Mouse (Mus musculus): ENCODE results near the gene Hspbap1. TPM values are rescaled to one million over a fixed set of nuclear protein-coding genes. Genes with fewer than 3 reads are reported as not detected.

The Hspbap1 gene
- total and polyA plus RNA-seq, 3 experiments: 13.6 to 15.9 (median 15.3) TPM

DNA sequence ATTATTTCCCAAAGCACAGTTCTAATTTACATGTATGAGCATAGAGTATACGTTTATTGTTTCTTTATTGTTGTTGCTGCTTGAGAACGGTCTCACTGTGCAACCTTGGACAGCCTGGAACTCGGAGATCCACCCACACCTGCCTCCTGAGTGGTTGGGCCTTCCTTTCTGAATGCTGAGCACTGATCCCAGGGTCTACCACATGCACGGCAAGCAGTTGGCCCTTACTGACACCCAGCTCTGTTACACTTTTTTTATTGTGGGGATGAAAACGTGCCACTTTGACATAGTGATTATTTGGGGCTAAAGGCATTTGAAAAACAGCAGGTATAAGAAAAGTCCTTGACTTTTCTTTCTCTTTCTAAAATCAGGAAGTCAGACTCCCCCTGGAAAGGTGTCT, 11.5 kb downstream of the Hspbap1 start:
- Histone ChIP-seq H3K27ac (ENCODE audit: insufficient read depth, low read depth) (no peak overlapping the region), H3K79me2 (replicated peaks; ENCODE audit: control insufficient read depth, extremely low read depth, insufficient read depth, poor library complexity, severe bottlenecking) (no peaks in the 10 kb centered on the region), H3K27me3 (replicated peaks) (no peaks in the 10 kb centered on the region), H3K4me3 (replicated peaks in 1 of 3; ENCODE audit: low read depth in 2 of 3, low read length in 2 of 3, poor library complexity in 1 of 3) (no peak overlapping the region), H3K36me3 (replicated peaks in 1 of 2; ENCODE audit: control insufficient read depth in 1 of 2, insufficient read depth in 1 of 2, low read length in 1 of 2) (peaks cover 0 to 15% of the 10 kb centered on the region in 2 experiments), H3K4me1 (ENCODE audit: control insufficient read depth in 1 of 2, insufficient read depth in 2 of 2) (peaks cover 7 to 23% of the 10 kb centered on the region in 2 experiments; a peak in 3 of 4 replicates), H3K9ac (ENCODE audit: insufficient read depth, low read depth) (no peak overlapping the region), H3K9me3 (replicated peaks; ENCODE audit: low read length) (no peaks in the 10 kb centered on the region), H3K4me2 (ENCODE audit: insufficient read depth, low read depth, poor library complexity, severe bottlenecking) (no peak overlapping the region)
- no peak for TF ChIP-seq BHLHE40 (IDR thresholded peaks at IDR 0.05; ENCODE audit: low read depth, low read length)
- no peak for TF ChIP-seq UBTF (IDR thresholded peaks at IDR 0.05; ENCODE audit: low read depth, low read length)
- no peak for TF ChIP-seq ZC3H11A (IDR thresholded peaks at IDR 0.05; ENCODE audit: low read depth, low read length)
- no peak for TF ChIP-seq RAD21 (IDR thresholded peaks at IDR 0.05; ENCODE audit: low read depth, low read length)
- TF ChIP-seq ETS1 (conservative IDR thresholded peaks at IDR 0.05; ENCODE audit: low read depth, low read length): no peak
- TF ChIP-seq MAFK (IDR thresholded peaks at IDR 0.05; ENCODE audit: insufficient replicate concordance, low read length): no peak
- no peak for TF ChIP-seq KAT2A (IDR thresholded peaks at IDR 0.05; ENCODE audit: insufficient replicate concordance, low read length)
- no peak for TF ChIP-seq CHD2 (IDR thresholded peaks at IDR 0.05; ENCODE audit: low read length)
- TF ChIP-seq RCOR1 (conservative IDR thresholded peaks at IDR 0.05; ENCODE audit: low read depth, low read length): no peak
- in situ Hi-C loops (cut with MboI; ENCODE audit: low pct_ligation_motif_present, low pct_unique_long_range_greater_than_20kb, low sequenced_read_pairs): no loop called here
- dilution Hi-C loops (cut with MboI; ENCODE audit: extremely low pct_ligation_motif_present, extremely low pct_unique_long_range_greater_than_20kb, low sequenced_read_pairs): no loop called here
- DNase-seq (ENCODE audit: extremely low read depth): no peak

GRCm38 (mm10) chr16:35782451-35783206, 12.5 kb downstream of the Hspbap1 start:
- no peaks in the 10 kb centered on the region for H3K9me3 ChIP-seq (replicated peaks; ENCODE audit: low read length)
- H3K27ac ChIP-seq (ENCODE audit: insufficient read depth, low read depth): no peak overlapping the region
- no peak for DNase-seq (ENCODE audit: extremely low read depth)
- H3K4me2 ChIP-seq (ENCODE audit: insufficient read depth, low read depth, poor library complexity, severe bottlenecking): no peak overlapping the region
- no peaks in the 10 kb centered on the region for H3K79me2 ChIP-seq (replicated peaks; ENCODE audit: control insufficient read depth, extremely low read depth, insufficient read depth, poor library complexity, severe bottlenecking)
- no peaks in the 10 kb centered on the region for H3K27me3 ChIP-seq (replicated peaks)
- TF ChIP-seq RCOR1 (conservative IDR thresholded peaks at IDR 0.05; ENCODE audit: low read depth, low read length) (no peak), IRF4 (IDR thresholded peaks at IDR 0.05; ENCODE audit: low read depth, low read length) (no peak), MYC (IDR thresholded peaks at IDR 0.05; ENCODE audit: low read depth, low read length) (no peak), EP300 (IDR thresholded peaks at IDR 0.05; ENCODE audit: low read length) (no peak), PAX5 (IDR thresholded peaks at IDR 0.05; ENCODE audit: low read length) (no peak), MXI1 (IDR thresholded peaks at IDR 0.05; ENCODE audit: low read depth, low read length) (no peak), NRF1 (IDR thresholded peaks at IDR 0.05; ENCODE audit: low read depth, low read length) (no peak), HCFC1 (IDR thresholded peaks at IDR 0.05; ENCODE audit: low read depth, low read length) (no peak), MAFK (IDR thresholded peaks at IDR 0.05; ENCODE audit: insufficient replicate concordance, low read length) (no peak), UBTF (IDR thresholded peaks at IDR 0.05; ENCODE audit: low read depth, low read length) (no peak), ZNF384 (IDR thresholded peaks at IDR 0.05; ENCODE audit: low read depth, low read length) (no peak)
- H3K9ac ChIP-seq (ENCODE audit: insufficient read depth, low read depth): no peak overlapping the region
- peaks cover 7 to 20% of the 10 kb centered on the region in 2 experiments; a peak in 3 of 4 replicates for H3K4me1 ChIP-seq (ENCODE audit: control insufficient read depth in 1 of 2, insufficient read depth in 2 of 2)
- no peak overlapping the region for H3K4me3 ChIP-seq (replicated peaks in 1 of 3; ENCODE audit: low read depth in 2 of 3, low read length in 2 of 3, poor library complexity in 1 of 3)
- H3K36me3 ChIP-seq (replicated peaks in 1 of 2; ENCODE audit: control insufficient read depth in 1 of 2, insufficient read depth in 1 of 2, low read length in 1 of 2): peaks cover 6 to 23% of the 10 kb centered on the region in 2 experiments
- dilution Hi-C loops (cut with MboI; ENCODE audit: extremely low pct_ligation_motif_present, extremely low pct_unique_long_range_greater_than_20kb, low sequenced_read_pairs): no loop called here
- in situ Hi-C loops (cut with MboI; ENCODE audit: low pct_ligation_motif_present, low pct_unique_long_range_greater_than_20kb, low sequenced_read_pairs): no loop called here

Measured in CH12.LX (cell line).